Mouse (Mus musculus) ES-Bruce4 (cell line): ENCODE measurements around the gene Ngly1. TPM values are rescaled to one million over a fixed set of nuclear protein-coding genes. Genes with fewer than 3 reads are reported as not detected.
A peak's percentile ranks its signal among the peaks of the same experiment; 100 is the strongest.

Experiments
- H3K27ac ChIP-seq: 2 replicates; pipeline ENCODE4 v1.5.1; 2012; ENCODE audit warnings: low read length, inconsistent platforms; ENCODE audit not compliant: insufficient read depth
- H3K27me3 ChIP-seq: 2 replicates; pipeline ENCODE4 v1.6.1; 2012; ENCODE audit warnings: mild to moderate bottlenecking, low read length, inconsistent platforms; ENCODE audit not compliant: control insufficient read depth, poor library complexity, insufficient read depth, severe bottlenecking
- H3K36me3 ChIP-seq: 2 replicates; pipeline ENCODE4 v1.6.1; 2012; ENCODE audit warnings: inconsistent platforms, mild to moderate bottlenecking, low read length, moderate library complexity; ENCODE audit not compliant: control insufficient read depth, poor library complexity, insufficient read depth, severe bottlenecking
- H3K4me1 ChIP-seq: one replicate; pipeline ENCODE4 v1.8.1; 2011; ENCODE audit warnings: low read length; ENCODE audit not compliant: control insufficient read depth, insufficient read depth
- H3K4me3 ChIP-seq: 2 replicates; pipeline ENCODE4 v1.5.1; 2011; ENCODE audit warnings: low read depth, mild to moderate bottlenecking, low read length
- H3K9ac ChIP-seq: 2 replicates; pipeline ENCODE4 v1.6.1; 2012; ENCODE audit warnings: low read depth, mild to moderate bottlenecking, inconsistent platforms; ENCODE audit not compliant: poor library complexity, severe bottlenecking
- H3K9me3 ChIP-seq: replicated peaks from 2 replicates; pipeline ENCODE4 v1.6.1; 2012; ENCODE audit warnings: mild to moderate bottlenecking, low read length, inconsistent platforms; ENCODE audit not compliant: control insufficient read depth, poor library complexity, insufficient read depth, severe bottlenecking
- CTCF ChIP-seq: IDR thresholded peaks from one replicate; pipeline ENCODE4 v1.8.1; 2011; ENCODE audit warnings: low read depth, low read length
- EP300 ChIP-seq: IDR thresholded peaks from 2 replicates; pipeline ENCODE4 v1.6.1; 2011; ENCODE audit warnings: low read depth, low read length; ENCODE audit not compliant: insufficient read depth
- POLR2A ChIP-seq: IDR thresholded peaks from one replicate; pipeline ENCODE4 v1.8.1; 2011; ENCODE audit warnings: low read length; ENCODE audit not compliant: insufficient read depth
- polyA plus RNA-seq: library from polyadenylated mRNA; stranded (reverse); fragments of >200 nt; gene quantifications from 2 replicates; pipeline ENCODE4 v1.2.4, GENCODE M21; 2011; ENCODE audit warnings: low read depth; ENCODE audit not compliant: missing spikeins, insufficient read depth, insufficient read length

Gene Ngly1
- 10.4 and 11.8 TPM in 2 replicates for polyA plus RNA-seq

GRCm38 (mm10) chr14:16249171-16249874, at the start of gene Ngly1, which contains the start of gene Oxsm:
Gene Ngly1, plus strand, starts transcription at chr14:16249280.
Gene Oxsm, minus strand, starts transcription at chr14:16249808.
- no peaks in the 10 kb centered on the region for H3K27me3 ChIP-seq
- H3K9ac ChIP-seq = peak within 1 kb of the TSS; percentile 63
- H3K9me3 ChIP-seq = no peaks in the 10 kb centered on the region
- no peaks in the 10 kb centered on the region for H3K36me3 ChIP-seq
- TF ChIP-seq EP300 = no peak
- no peak for TF ChIP-seq CTCF
- TF ChIP-seq POLR2A = no peak
- H3K27ac ChIP-seq = no peak within 1 kb of the TSS
- H3K4me1 ChIP-seq = no peaks in the 10 kb centered on the region
- peak within 1 kb of the TSS; percentile 75 for H3K4me3 ChIP-seq

DNA sequence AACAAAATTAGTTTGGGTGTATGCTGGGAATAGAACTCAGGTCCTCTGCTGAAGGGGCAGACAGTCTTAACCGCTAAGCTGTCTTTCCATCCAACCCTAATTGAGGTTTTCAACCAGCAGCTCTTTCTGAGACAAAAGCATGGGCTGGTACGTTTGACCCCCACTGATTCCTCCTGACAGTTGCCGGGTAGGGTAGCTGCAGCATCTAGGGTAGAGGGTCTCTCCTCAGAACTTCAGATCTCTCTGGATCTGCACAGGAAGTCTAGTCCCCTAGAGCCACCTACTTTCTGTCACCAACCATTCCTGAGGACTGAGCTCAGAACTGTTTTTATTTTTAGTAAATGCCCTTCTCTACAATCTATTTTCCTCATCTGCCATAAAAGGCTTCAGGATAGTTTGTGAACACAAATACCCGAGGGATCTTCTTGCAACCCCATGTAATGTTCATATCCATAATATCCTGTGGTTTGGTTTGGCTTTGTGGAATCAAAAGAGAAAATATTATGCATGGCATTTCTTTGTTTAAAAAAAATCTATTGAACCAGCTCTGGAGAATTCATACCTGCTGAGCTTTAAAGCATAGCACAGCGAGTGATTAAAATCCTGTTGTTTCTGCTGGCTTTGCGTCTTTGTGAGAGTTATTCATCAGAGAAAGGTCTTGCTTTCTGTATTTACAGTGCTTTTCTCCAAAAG, 48.7 kb upstream of the Ngly1 start:
- no peaks in the 10 kb centered on the region for H3K27me3 ChIP-seq
- no peak overlapping the region for H3K9ac ChIP-seq
- H3K4me3 ChIP-seq = no peak overlapping the region
- no peaks in the 10 kb centered on the region for H3K36me3 ChIP-seq
- no peak for TF ChIP-seq POLR2A
- TF ChIP-seq CTCF = no peak
- TF ChIP-seq EP300 = no peak
- H3K27ac ChIP-seq = no peak overlapping the region
- no peaks in the 10 kb centered on the region for H3K4me1 ChIP-seq
- H3K9me3 ChIP-seq = no peaks in the 10 kb centered on the region

DNA sequence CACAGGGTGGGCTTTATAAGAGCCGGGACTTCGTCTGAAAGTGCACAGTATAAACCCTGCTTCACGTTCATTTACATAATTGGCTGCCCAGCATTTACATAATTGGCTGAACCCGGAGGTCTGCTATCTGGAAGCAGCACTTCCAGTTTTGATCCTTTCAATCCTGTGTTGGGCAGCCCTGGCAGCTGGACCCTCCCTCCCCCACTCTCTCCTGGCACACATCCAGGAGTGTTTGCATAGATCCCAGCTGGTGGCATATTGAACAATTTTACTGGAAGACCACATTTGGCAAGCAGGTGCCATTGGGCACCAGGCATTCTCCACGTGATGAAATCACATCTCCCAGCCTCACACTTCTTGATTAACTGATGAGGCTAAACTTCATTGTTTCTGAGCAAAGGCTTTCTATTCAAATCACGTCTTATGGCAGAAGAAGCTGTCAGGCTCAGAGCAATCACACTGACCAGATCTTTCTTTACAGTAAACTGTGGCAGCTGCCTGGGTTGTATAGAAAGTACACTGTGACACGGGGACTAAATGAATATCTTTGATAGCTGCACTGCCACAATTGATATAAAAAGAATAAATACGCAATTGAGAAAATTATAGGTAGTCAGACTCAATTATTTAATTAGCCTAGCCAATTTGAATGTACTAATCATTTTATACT, 48.0 kb upstream of the Ngly1 start:
- Histone ChIP-seq H3K27ac (no peak overlapping the region), H3K36me3 (no peaks in the 10 kb centered on the region), H3K4me1 (no peaks in the 10 kb centered on the region), H3K27me3 (no peaks in the 10 kb centered on the region), H3K9me3 (no peaks in the 10 kb centered on the region), H3K4me3 (no peak overlapping the region), H3K9ac (no peak overlapping the region)
- TF ChIP-seq POLR2A (no peak), EP300 (no peak), CTCF (no peak)

DNA sequence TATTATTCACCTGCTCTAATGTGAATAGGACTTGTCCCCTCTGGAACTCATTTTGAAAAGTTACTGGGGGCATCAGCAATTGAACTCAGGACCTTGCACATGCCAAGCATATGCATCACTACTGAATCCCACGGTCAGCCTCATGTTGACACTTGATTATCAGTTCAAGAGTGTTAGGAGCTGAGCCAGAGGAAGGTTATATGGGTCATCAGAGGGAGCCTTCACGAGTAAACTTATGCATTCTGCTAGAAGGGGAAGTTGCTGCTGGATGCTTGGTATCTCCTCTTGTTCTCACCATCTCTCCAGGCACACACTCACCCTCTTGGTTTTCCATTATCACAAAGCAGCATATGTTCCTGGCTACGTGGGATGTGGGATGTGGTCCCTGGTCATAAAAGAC, 47.4 kb upstream of the Ngly1 start:
- no peak overlapping the region for H3K9ac ChIP-seq
- no peak overlapping the region for H3K4me3 ChIP-seq
- no peaks in the 10 kb centered on the region for H3K36me3 ChIP-seq
- no peaks in the 10 kb centered on the region for H3K4me1 ChIP-seq
- TF ChIP-seq POLR2A (no peak), EP300 (no peak), CTCF (no peak)
- H3K27me3 ChIP-seq = no peaks in the 10 kb centered on the region
- H3K9me3 ChIP-seq = no peaks in the 10 kb centered on the region
- H3K27ac ChIP-seq = no peak overlapping the region

DNA sequence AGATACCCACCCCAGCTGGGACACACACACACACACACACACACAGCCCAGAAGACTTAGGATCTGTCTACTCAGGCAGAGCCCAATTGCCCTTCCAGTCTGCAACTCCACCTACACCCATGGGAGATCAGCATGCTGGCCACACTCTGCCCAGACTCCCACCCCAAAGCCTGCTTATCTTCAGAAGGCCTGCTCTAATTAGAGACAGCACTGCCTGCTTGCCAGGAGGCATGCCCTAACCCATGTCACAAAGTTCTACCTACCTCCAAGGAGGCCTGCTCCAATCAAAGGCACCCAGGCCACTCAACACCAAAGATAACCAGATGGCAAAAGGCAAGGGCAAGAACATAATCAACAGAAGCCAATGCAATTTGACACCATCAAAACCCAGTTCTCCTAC, 41.4 kb upstream of the Ngly1 start:
- no peak overlapping the region for H3K9ac ChIP-seq
- H3K27ac ChIP-seq = no peak overlapping the region
- H3K9me3 ChIP-seq = no peaks in the 10 kb centered on the region
- no peaks in the 10 kb centered on the region for H3K4me1 ChIP-seq
- H3K27me3 ChIP-seq = no peaks in the 10 kb centered on the region
- H3K36me3 ChIP-seq = no peaks in the 10 kb centered on the region
- no peak for TF ChIP-seq CTCF
- no peak for TF ChIP-seq EP300
- no peak for TF ChIP-seq POLR2A
- H3K4me3 ChIP-seq = no peak overlapping the region

GRCm38 (mm10) chr14:16219015-16219414, 30.1 kb upstream of the Ngly1 start:
- Histone ChIP-seq H3K4me3 (no peak overlapping the region), H3K27ac (no peak overlapping the region), H3K4me1 (no peaks in the 10 kb centered on the region), H3K27me3 (no peaks in the 10 kb centered on the region), H3K9ac (no peak overlapping the region), H3K36me3 (no peaks in the 10 kb centered on the region), H3K9me3 (no peaks in the 10 kb centered on the region)
- TF ChIP-seq CTCF (no peak), POLR2A (no peak), EP300 (no peak)
